Mouse (Mus musculus) adipocyte (in vitro differentiated cells): ENCODE results near the gene Camk2d.

ENCODE experiments used
- DNase-seq: peaks from one replicate; pipeline ENCODE4 v3.0.0-alpha.2; 2016; ENCODE audit warnings: low spot score

The Camk2d gene

DNA sequence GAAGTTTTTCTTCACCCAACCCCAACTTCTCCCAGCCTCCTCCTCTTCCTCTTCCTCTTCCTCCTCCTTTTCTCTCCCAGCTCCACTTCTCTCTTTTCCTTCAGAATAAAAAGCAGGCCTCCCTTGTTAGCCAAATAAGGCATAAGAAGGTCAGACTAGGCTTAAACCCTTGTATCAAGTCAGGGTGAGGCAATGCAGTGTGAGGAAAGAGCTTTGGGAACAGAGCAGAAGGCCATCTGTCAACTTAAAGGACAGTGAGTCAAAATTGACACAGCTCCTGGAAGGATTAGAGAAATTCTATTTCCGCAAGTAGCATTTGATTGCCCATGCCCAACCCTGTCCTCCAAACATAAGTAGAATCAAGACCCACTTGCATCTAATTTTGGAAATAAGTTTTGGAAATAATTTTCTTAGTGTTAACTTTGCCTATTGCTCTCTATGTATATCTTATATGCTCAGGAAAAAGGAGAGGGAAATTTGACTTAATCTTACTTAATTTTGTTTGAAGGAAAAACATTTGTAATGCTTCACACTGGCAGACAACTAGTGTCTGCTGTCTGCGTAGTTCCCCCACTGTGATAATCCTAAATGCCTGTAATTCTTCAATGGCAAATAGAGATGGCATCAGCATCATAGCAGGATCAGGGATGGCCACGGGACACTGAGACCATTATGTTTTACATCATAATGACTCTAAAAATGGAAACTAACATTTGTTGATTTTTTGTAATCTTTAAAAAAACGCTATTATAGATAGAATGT lies 16.8 kb downstream of the Camk2d start:
- peak; percentile 84 for DNase-seq

DNA sequence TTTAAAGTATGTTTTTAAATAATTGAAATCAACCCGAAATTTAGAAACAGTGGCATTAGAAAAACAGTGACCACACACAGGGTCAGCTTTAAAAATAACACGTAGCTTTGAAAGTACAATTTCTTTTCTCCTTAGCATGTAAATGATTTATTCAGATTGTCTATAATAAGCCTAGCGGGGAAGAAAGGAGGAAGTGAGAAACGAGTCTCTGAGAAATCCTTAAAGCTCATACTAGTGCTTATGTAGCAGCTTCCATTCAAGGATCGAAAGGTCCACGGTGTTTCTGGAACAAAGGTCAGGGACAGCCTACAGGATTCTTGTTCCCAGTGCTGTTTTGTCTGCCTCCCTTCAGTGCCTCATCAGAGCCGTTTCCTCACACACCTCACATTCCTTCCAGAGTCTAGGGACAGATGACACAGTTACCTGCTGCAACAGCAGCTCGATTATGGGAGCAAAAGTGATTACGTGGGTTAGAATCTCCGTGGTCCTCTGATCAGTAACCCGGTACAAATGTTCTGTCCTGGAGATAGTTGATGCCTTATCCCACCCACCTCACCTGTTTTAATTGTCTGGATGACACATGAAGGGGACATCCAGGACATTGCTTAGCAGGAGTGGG lies 17.5 kb downstream of the Camk2d start:
- no peak for DNase-seq

DNA sequence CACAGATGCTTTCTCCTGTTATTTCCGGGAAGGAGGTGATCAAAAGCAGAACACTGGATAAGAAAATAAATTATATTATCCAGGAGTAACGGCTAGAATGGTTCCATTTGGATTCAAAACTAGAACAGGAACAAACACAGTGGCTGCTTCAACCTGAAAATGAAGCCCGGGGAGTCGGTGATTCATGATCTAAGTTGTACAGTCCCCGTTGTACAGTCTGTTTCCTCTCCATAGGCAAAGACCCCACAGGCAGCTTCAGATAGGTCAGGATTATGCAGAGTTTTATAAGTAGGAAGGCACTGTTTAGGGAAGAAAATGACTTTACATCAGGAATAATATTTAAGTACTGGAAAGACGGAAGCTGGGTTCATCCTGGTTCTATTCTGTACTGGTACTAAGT lies 19.2 kb downstream of the Camk2d start:
- DNase-seq, result no peak

DNA sequence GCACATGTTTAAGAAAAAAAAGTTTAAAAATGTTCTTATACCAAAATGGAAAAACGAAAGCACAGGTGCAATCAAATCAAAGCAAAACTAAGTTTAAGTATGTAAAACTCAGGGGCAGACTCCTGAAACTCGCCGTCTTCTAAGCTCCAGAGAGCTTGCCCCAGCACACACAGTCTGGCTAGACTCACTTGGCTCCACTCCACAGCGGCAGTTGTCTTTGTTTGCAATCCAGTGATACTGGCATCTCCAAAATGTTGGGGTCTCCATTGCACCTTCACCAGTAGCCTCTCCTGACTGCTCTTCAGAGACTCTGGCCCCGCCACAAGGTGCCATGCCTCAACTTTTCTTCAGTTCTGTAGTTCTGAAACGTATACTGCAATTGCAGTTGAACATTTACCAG lies 24.1 kb downstream of the Camk2d start:
- no peak for DNase-seq

DNA sequence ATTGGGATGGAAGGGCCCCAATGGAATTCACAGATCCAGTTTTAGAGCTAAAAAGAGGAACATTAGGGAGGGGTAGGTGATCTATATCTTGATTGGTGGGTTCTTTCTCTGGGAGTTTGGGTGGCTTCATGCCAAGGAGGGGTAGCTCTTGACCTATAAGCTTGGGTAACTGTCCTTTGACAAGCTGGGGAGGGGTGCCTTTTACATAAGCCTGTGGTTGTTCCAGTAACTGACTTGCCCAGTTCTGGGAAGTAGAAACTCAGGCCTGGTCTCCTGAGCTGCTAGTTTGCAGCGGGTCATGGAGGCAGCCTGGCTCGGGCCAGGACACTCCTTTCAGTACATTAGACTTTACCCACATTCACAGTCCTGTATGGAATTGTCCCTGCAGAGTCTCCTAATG lies 26.4 kb downstream of the Camk2d start:
- no peak for DNase-seq

DNA sequence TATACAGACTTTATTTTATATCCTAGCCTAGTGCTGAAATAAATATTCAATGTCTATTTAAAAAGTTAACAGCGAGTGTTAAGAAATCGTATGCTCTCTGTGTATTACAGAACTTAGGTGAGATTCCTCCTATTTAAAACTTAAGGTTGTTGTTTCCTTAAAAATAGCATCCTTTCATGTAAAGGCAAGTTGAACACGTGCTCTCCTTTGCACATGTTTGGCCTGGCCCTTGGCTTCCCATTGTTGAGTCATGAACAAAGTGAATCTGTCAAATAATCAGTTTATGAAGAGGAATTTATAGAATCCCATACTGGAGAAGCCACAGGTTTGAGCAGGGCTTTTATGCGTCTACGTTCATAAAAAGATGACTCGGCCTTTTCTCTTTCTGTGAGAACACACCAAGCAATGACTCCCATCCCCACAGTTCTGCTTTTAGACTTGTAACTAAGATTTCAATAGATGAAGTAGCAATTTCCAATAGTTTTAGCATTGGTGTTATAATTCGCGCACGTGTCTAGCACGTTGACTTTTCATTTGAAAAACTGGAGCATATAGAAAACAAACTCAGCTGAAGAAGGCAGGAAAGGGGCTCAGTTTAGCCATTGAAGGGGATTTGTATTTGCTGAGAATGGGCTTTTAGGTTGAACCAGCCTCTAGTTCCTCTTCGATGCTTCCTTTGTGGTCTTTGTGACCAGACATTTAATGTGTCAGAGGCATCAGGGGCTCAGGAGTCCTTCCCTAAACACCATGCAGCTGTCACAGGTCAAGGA lies 29.1 kb downstream of the Camk2d start:
- no peak for DNase-seq

DNA sequence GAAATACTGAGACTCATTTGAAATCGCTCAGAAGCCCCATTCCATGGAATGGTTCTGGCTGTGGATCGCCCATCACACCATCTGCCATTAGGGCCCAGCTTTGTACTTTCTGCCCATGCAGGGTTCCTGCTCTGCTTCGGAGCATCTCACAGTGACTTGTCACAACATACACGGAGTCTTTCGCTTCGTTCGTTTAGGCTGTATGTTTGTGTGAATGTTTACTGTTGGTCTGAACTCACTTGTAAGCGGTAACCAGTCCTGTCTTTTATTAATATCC lies 29.6 kb downstream of the Camk2d start:
- no peak for DNase-seq

DNA sequence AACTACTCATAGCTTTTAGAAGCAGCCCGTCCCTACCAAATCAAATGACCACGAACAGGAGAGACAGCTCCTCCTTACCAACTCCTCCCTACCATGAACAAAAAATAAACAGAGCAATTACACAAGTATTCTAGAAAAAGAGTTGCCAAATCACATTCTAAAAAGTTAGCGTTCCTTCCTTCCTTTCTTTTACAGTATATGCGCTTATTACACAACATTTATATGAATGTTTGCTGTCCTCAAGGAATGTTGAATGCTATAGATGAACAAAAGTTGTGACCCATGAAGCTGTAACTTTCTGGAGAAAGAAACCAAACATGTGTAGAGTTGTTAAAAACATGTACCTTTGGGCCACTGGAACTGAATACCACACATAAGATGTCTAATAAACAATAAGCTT lies 31.9 kb downstream of the Camk2d start:
- no peak for DNase-seq

DNA sequence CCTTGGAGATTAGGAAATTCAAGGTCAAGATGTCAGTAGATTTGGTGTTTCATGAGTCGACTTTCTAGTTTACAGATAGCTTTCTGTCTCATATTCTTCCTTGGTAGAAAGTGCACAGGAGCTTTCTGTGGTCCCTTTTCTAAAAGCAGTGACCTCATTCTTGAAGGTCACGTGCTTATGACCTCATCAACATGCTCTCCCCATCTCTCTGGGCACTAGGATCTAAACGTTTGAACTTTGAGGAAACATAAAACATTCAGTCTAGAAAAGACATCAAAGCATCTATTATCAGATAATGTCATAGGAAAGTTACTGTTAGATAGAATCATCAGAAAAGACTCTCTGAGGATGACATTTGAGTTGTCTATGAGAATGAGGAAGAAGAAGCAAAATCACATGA lies 32.3 kb downstream of the Camk2d start:
- DNase-seq, result no peak

DNA sequence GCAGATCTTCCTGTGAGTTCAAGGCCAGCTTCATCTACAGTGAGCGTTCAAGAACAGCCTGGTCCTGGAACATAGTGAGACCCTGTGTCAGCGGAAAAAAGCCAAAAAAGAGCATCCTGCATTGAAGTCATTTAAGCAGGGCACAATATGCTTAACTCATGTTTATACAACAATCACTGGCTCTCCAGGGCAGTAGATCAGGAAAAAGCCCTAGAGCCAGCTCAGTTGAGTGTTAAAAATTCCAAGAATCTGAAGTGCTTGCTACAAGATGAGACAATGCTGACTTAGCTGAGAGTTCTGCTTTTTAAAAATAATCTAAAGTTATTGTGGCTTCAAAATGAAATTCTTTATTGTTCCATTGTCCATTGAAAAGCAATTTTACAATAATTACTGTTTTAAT lies 32.9 kb downstream of the Camk2d start:
- DNase-seq, result no peak

DNA sequence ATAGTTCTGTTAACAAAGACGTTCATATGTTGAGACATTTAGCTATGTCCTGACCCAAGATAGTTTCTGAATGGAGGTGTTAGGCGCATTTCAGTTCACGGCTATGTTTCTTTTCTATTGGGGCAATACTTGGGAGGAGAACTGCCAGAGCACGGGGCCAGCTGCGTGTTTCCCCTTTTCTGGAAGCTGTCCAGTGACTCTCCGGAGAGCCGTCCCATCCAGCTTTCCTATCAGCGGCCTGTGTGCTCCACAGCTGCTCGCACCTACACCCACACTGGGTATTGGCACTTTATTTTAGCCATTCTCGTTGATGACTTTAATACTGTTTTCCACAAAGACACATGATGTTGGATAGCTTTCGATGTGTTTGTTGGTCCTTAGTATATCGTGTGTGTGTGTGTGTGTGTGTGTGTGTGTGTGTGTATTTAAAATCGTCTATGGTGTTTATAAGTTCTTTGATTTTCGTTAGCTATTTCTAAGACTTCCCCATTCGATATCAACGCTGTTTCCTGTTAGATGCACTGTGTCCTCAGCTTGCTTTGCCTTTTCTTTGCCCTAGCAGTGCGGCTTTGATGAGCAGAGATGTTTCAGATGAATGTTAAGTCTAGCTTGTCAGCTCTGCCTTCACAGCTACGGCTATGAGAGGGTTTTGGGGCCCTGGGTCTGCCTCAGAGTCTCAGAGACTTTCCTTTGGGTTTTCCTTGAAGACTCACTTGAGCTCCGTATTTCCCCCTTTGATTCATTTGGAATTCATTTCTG lies 34.2 kb downstream of the Camk2d start:
- no peak for DNase-seq

DNA sequence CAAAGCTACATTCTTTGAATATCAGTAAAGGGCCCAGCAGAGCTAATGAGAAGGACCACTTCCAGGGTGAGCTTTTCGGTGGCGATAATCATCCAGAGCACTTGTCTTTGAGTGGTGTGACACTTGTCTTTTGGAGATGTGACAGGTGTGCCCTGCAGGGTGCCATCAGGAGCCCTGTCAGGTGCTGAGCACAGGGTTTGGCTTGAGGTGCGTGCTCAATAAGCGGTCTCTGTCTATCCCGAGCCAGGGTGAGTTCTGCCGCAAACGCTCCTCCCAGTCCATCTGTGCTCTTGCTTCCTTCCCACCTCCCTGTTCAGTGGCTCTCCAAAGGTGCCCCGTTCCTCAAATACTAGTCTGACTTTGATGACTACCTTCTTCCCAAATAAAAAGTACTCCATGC lies 35.5 kb downstream of the Camk2d start:
- no peak for DNase-seq

DNA sequence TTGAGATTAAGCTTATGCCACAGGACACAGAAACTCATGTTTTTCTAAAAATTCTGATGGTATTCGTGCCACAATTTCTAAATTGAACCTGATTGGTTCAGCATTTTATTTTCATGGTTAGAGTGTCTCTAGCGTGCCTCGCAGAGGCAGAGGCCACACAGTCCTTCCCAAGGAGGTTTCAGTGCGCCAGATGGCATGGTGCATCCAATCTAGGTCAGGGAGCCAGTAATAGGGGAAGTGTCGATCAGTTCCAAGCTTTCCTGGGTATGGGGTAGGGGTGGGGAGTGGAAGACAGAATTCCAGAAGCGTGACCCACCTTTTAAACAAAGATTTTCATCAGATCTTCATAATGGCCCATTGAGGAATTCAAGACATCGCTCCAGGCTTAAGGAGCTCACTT lies 36.5 kb downstream of the Camk2d start:
- DNase-seq, result no peak

DNA sequence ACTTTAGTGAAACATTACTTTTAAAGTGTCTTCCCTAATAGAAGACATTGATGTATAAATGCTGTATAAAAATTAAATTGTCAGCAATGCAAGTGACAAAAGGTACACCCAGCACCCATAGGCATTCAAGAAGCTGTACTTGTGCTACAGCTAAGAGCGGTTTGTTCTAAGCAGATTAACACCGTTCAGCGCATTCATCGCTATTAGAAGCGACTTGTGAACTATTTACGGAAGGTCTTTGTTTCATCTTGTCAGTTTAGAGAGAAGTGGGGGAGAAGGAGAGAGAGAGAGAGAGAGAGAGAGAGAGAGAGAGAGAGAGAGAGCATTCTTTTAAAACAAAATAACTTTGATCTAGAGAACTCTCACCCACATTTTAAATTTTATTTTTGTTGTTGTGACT lies 38.1 kb downstream of the Camk2d start:
- DNase-seq, result no peak

DNA sequence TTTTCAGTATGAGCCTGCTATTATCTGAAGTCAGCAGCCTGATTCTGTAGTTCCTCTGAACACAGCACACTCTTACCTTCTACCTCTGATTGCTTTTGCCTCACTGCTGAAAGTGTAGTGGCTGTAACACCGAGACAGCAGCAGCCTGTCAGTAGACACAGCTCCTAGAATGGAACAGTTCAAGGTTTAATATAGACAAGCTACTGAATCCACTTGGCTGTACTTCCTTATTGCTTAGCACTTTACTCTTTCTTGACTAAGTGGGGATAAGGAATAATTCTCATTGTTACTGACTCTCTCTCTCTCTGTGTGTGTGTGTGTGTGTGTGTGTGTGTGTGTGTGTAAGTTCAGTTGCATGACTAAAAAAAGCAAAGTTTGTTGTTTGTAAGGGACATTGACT lies 42.2 kb downstream of the Camk2d start:
- no peak for DNase-seq

DNA sequence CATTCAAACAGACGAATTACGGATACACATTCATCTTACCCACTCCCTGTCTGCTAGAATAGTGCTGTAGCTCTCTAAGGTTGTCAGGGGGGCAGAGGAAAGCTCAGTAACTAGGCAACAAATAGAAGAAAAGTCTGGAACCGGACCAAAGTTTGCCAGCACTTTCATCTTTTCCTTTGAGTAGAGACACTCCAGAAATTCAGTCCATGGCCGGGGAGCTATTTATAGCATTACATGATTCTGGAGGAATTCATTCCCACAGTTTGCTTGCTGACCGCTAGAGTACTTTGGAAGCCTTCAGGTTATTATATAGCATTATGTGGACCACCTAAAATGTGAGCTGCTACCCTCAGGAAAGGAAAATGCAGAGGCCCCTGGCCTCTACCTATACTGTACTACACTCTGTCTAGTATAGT lies 43.0 kb downstream of the Camk2d start:
- no peak for DNase-seq

DNA sequence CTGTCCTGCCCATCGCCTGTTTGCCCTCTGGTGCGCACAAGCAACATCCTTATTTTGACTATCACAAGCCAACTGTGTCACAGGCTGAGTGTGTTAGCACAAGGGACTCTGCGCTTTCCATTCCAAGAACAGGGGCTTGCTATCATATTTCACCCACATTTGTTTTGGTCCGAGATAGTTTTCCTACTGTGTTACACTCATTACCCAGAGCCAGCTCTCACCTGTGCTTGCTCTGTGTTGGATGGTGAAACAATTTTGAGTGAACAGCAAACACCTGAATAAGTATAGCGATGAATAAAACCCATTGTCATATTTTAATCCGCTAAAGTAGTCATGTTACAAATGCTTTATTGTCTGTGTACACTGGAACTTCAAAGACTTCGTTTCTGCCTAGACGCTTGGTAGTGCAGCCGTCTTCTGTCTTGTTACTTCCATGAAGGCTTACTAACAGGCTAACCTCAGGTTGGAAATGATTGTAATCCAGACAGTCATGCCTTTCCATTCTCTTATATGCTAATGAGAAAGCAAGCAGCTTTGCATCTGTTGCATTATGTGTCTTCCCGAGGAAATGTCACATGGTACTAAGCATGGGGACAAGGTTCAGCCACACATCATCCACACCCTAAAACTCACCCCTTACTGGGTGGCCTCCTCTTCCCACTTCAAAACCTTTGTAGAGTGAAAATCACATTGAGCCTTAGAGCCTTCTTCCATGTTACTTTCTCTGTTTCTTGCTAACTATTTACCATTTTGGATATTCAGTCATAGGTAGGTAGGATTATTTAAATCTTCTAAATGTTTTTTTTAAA lies 44.5 kb downstream of the Camk2d start:
- DNase-seq, result no peak

DNA sequence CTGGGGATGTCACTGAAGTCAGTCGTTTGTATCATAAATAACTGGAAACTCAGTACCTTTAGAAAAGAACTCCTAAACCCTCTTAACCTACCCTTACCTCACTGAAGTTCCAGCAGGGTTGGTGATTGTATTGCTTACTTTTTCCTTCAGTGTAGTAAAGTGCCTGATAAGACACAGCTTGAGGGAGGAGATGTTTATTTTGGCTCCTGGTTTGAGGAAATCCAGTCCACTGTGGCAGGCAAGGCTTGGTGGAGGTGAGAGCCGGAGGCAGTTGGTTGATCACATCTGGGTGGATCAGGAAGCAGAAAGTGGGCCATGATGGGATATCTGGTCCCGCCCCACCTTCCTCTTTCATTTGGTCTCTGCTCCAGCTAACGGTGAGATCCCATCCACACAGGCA lies 45.3 kb downstream of the Camk2d start:
- no peak for DNase-seq

DNA sequence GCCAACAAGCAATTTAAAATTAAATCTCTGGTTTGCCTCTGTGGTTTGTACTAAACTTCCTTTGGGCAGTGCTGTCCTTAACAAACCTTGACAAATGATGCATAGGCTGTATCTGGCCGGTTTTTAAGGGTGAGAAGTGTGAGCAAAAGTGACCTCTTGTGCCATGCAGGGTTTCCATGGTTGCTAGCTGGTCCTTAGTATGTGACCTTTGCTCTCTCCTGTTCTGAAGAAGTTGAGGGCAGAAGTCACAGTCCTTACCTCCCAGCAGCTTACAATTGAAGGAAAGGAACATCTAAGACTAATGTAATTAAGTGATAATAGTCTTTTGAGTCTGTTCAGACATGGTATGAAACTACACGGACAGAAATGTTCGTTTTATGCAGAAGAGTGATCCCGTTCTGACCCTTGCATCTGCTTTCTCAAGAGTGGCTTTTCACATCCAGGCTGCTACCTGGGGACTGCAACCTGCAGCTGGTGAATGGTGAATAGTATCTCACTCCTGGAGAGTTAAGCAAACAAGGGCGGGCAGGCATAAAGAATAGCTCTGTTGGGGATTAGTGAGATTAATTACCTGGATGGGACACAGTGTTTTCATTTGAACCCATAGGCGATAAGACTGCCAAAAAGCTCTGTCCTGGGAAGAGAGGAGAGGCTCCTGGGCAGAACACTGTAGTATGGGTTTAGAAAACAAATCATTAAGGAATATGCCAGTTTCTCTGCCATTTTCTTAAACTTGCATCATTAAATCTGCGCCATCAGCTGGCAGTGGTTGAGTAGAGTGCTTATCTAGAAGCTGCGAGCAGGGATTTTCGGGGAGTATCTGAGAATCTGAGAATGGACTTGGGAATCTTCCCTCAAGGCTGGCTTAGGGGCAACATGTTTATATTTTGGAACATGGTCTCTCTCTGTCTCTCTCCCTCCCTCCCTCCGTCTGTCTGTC lies 47.2 kb downstream of the Camk2d start:
- no peak for DNase-seq

DNA sequence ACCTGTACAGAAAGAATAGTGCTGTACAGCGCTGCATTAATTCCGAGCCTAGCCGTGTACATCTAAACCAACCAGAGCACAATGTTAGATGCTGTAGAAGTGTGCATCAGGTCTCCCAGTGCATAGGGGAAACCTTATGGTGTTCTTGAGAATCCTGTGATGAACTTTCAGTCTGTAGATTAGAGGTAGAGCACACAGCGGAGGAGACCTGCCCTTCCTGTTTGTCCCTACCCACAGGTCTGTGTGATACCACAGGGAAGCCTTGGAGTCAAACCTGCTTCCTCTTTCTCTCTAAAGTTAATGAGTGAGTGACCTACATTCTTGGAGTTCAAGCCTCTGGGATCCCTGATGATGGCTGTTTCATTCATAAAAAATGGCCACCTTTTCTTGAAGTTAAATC lies 54.2 kb downstream of the Camk2d start:
- no peak for DNase-seq

DNA sequence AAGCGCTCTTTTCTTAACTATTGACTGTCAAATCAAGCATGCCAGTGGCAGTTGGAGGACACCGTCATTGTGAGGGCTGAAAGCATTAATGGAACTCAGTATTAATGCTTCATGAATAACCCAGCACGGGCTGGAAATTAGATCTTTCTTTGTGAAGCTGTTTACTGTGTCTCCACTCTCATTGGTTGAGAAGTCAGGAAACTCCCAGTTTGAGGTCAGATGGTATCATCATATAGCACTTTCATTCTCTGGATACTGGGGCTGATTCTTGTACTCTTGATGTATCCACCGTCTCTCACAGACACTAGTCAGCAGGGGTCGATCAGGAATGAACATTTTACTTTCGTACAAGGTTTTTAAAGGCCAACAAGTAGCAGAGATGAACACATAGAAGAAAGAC lies 54.6 kb downstream of the Camk2d start:
- no peak for DNase-seq
